10 mouse cellular contexts compared by ENCODE assay signal in the genomic region with DNA sequence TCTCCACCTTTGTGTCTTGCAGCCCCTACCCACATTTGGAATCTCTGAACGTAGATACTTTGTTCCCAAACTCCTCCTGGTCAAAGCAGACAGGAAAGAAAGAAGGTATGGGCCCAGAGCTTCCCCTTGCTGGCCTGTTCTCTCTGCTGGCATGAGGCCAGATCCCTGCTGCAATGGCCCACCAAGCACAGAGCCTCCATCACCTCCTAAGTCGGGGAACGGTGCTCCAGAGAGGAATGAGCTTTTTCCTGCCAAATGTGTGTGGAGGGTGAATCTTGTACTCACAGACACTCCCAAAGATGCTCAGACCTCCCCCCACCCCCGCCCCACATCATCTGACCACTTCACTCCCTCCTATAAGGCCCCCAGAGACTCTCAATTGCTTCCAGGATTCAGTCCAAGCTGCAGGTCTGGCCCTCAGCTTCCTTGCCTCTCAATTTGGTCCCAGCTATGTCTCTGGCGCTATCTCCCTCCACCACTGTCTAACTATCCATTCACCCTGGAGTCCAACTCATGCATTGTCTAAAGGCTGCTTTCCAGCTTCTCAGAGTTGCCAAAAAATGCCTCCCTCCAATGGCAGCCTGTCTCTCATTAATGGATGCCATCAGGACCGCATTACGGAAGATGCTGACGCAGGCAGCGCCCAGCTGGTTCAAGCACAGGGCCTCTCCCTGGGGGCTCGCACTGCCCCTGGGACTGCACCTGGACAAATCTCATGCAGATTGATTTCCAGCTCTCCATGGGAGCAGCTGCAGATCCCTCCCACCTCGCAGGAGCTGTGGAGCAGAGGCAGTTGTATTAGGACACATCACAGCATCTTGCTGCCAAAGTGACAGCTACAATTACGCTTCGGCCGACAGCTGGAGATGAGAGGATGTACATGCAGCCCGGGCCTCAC. TPM values are rescaled to one million over a fixed set of nuclear protein-coding genes. Genes with fewer than 3 reads are reported as not detected.
DNase-seq lines count a peak whose midpoint lies in the region; ATAC-seq and TF ChIP-seq lines count a peak whose summit lies in the region.
"Had no signal": no experiment of that assay in that cellular context is flagged by ENCODE, and none has a peak within 500 bp of the region (broad histone marks: within the 10 kb centered on the region; RNA-seq: fewer than 3 reads in every experiment).

No protein-coding gene starts in this region.

- no peaks in the 10 kb centered on the region for H3K4me1 ChIP-seq in forebrain, postnatal 0 days (ENCODE audit: insufficient read depth)
- H3K4me1 ChIP-seq in limb, embryonic 15.5 days, result peaks cover 20% of the 10 kb centered on the region

- no peaks in the 10 kb centered on the region for H3K9me3 ChIP-seq in forebrain, postnatal 0 days (ENCODE audit: low read length)
- H3K9me3 ChIP-seq in limb, embryonic 15.5 days, result no peaks in the 10 kb centered on the region
- H3K9me3 ChIP-seq: heart, embryonic 13.5 days had no signal

- H3K27ac ChIP-seq in forebrain, postnatal 0 days (ENCODE audit: low read depth, low read length), result peak overlapping the region; percentile 46; the same call in 1 of the 2 replicates
- no peak overlapping the region for H3K27ac ChIP-seq in limb, embryonic 15.5 days
- H3K27ac ChIP-seq: heart, embryonic 13.5 days had no signal

- no peak overlapping the region for H3K4me2 ChIP-seq in forebrain, postnatal 0 days (ENCODE audit: low read depth)
- no peak overlapping the region for H3K4me2 ChIP-seq in limb, embryonic 15.5 days
- H3K4me2 ChIP-seq: heart, embryonic 13.5 days had no signal

- no peak overlapping the region for H3K9ac ChIP-seq in forebrain, postnatal 0 days
- H3K9ac ChIP-seq in limb, embryonic 15.5 days, result no peak overlapping the region

- ATAC-seq in forebrain, postnatal 0 days, result peak; percentile 88
- ATAC-seq in limb, embryonic 15.5 days (ENCODE audit: insufficient number of reproducible peaks, low FRiP score, low TSS enrichment, low read depth), result peak; percentile 47
- ATAC-seq in megakaryocyte-erythroid progenitor cell, adult 5-6 weeks (replicated peaks; ENCODE audit: low FRiP score, low TSS enrichment, poor library complexity, severe bottlenecking), result no peak

- 48% methylated on average over 15 of the region's 15 CpGs for WGBS in forebrain, postnatal 0 days
- WGBS in limb, embryonic 15.5 days, result 35% methylated on average over 15 of the region's 15 CpGs

- no peak for TF ChIP-seq CTCF in forebrain, postnatal 0 days (IDR thresholded peaks at IDR 0.05; ENCODE audit: low read depth)

- peak; percentile 33 to 63 for DNase-seq in spleen, postnatal 4 days (ENCODE audit: low spot score in 2 of 2)
- no peak for DNase-seq in spleen, adult 12 weeks (ENCODE audit: low spot score)
- DNase-seq in forebrain, postnatal 0 days, result peak; percentile 31
- DNase-seq in ovary, postnatal 36 days (ENCODE audit: low spot score), result no peak
- no peak for DNase-seq in heart, adult 18-20 months
- no peak for DNase-seq in thymus, postnatal 14 days
- DNase-seq: lung, postnatal 4 days had no signal

- H3K27me3 ChIP-seq in forebrain, postnatal 0 days (ENCODE audit: insufficient read depth, low read length), result no peaks in the 10 kb centered on the region
- no peaks in the 10 kb centered on the region for H3K27me3 ChIP-seq in limb, embryonic 15.5 days

- no peaks in the 10 kb centered on the region for H3K36me3 ChIP-seq in forebrain, postnatal 0 days (ENCODE audit: insufficient read depth)
- no peaks in the 10 kb centered on the region for H3K36me3 ChIP-seq in limb, embryonic 15.5 days
- H3K36me3 ChIP-seq: heart, embryonic 13.5 days had no signal

- H3K4me3 ChIP-seq in forebrain, postnatal 0 days (ENCODE audit: low read depth, low read length), result no peak overlapping the region
- no peak overlapping the region for H3K4me3 ChIP-seq in limb, embryonic 15.5 days
- H3K4me3 ChIP-seq: heart, embryonic 13.5 days had no signal

RNA-seq across cellular contexts. Expression of gene Cdkn2aipnl, which starts 24.6 kb away (rescaled TPM):
- total RNA-seq in forebrain, postnatal 0 days (2014; rRNA removed), result 95.5 and 107 TPM in 2 replicates
- polyA plus RNA-seq in forebrain, postnatal 0 days (2015; fragmentation: Nextera tagmentation; extraction: Ambion mirVana), result 121 and 133 TPM in 2 replicates
- 79.2 and 83.8 TPM in 2 replicates for polyA plus RNA-seq in limb, embryonic 15.5 days (2015; fragmentation: Nextera tagmentation; extraction: Ambion mirVana)
- 73.1 and 95.6 TPM in 2 replicates for total RNA-seq in megakaryocyte-erythroid progenitor cell, adult 5-6 weeks (2014; fragmentation: Nextera tagmentation)
- total RNA-seq in megakaryocyte-erythroid progenitor cell, adult 5-6 weeks (2017), result 69.1 and 94.7 TPM in 2 replicates
- 10 to 100 TPM; 10.5 to 11.3 TPM for total RNA-seq in heart, adult 18-20 months (2021)

RNA-seq across cellular contexts. Expression of gene Ube2b, which starts 57.7 kb away (rescaled TPM):
- 148 and 162 TPM in 2 replicates for total RNA-seq in forebrain, postnatal 0 days (2014; rRNA removed)
- 244 and 249 TPM in 2 replicates for polyA plus RNA-seq in forebrain, postnatal 0 days (2015; fragmentation: Nextera tagmentation; extraction: Ambion mirVana)
- 237 and 241 TPM in 2 replicates for polyA plus RNA-seq in limb, embryonic 15.5 days (2015; fragmentation: Nextera tagmentation; extraction: Ambion mirVana)
- total RNA-seq in megakaryocyte-erythroid progenitor cell, adult 5-6 weeks (2014; fragmentation: Nextera tagmentation), result 30.7 and 51.1 TPM in 2 replicates
- total RNA-seq in megakaryocyte-erythroid progenitor cell, adult 5-6 weeks (2017), result 37.5 and 105 TPM in 2 replicates
- total RNA-seq in heart, adult 18-20 months (2021), result 100 to 1,000 TPM; 265 to 312 TPM

Comparison
In these comparisons a context has a peak if more than half of its experiments do, and no peak if none do; other contexts are left out.
1. DNase-seq: peak in spleen, postnatal 4 days (2 of 2) and forebrain, postnatal 0 days (single experiment); none in spleen, adult 12 weeks (single experiment), ovary, postnatal 36 days (single experiment), heart, adult 18-20 months (0 of 2) and thymus, postnatal 14 days (single experiment).